Mouse (Mus musculus) left cerebral cortex, adult 2 months (tissue): ENCODE measurements around the gene Mospd3. TPM values are rescaled to one million over a fixed set of nuclear protein-coding genes. Genes with fewer than 3 reads are reported as not detected.
A peak's percentile ranks its signal among the peaks of the same experiment; 100 is the strongest.
"Not testable (repeated sequence)": the region's sequence is repeated elsewhere in the genome, so short reads cannot be mapped to it uniquely, and the experiment has no call there.

Experiments
- DNase-seq, 2 experiments: peaks; one replicate each; pipeline ENCODE4 v3.0.0; 2021 to 2022; ENCODE audit warnings: low spot score in 2 of 2, mixed read lengths in 1 of 2; ENCODE audit errors: extremely low spot score in 1 of 2
- H3K27ac ChIP-seq: fragments of 200-600 bp; 2 replicates; pipeline ENCODE4 v1.8.1; 2022
- H3K4me3 ChIP-seq: fragments of 200-600 bp; 2 replicates; pipeline ENCODE4 v1.8.1; 2022
- CTCF ChIP-seq: fragments of 200-600 bp; IDR thresholded peaks from 2 replicates; pipeline ENCODE4 v1.8.1; 2022; ENCODE audit warnings: antibody characterized with exemption, mild to moderate bottlenecking, moderate library complexity
- intact Hi-C: fragments of 180-260 bp; cut with DNase I; formaldehyde crosslinking; loops from one replicate; pipeline ENCODE4 v1.15.1; 2025
- total RNA-seq, 2 experiments: library from RNA; stranded (reverse); gene quantifications; 2 replicates each; pipeline ENCODE4 v1.2.3; 2021

The Mospd3 gene
- total RNA-seq, 2 experiments from 2014 or later: 19.9 to 25.1 TPM

GRCm38 (mm10) chr5:137633397-137634084 is 32.7 kb upstream of the Mospd3 start:
- intact Hi-C loops: no loop called here
- no peak overlapping the region for H3K4me3 ChIP-seq
- DNase-seq: no peak
- TF ChIP-seq CTCF: no peak
- no peak overlapping the region for H3K27ac ChIP-seq

GRCm38 (mm10) chr5:137631591-137631990 is 30.7 kb upstream of the Mospd3 start:
- no peak for DNase-seq
- peak overlapping the region; percentile 72 for H3K27ac ChIP-seq
- intact Hi-C loops: no loop called here
- no peak for TF ChIP-seq CTCF
- H3K4me3 ChIP-seq: no peak overlapping the region

GRCm38 (mm10) chr5:137631171-137631570 is 30.3 kb upstream of the Mospd3 start:
- H3K27ac ChIP-seq: peak overlapping the region; percentile 72
- intact Hi-C loops: no loop called here
- TF ChIP-seq CTCF: no peak
- DNase-seq: peak in 1 of 2 experiments; percentile 45
- peak overlapping the region; percentile 21 for H3K4me3 ChIP-seq

- H3K4me3 ChIP-seq: peak overlapping the region; percentile 100
- intact Hi-C loops: no loop called here
- no peak for DNase-seq
- H3K27ac ChIP-seq: peak overlapping the region; percentile 72
- no peak for TF ChIP-seq CTCF
These were observed 29.7 kb upstream of the Mospd3 start for GRCm38 (mm10) chr5:137630602-137631001.

GRCm38 (mm10) chr5:137629906-137630545 is 29.2 kb upstream of the Mospd3 start:
- Histone ChIP-seq H3K27ac (peak overlapping the region; percentile 64), H3K4me3 (peak overlapping the region; percentile 100)
- TF ChIP-seq CTCF: no peak
- no peak for DNase-seq
- intact Hi-C loops: loop anchor here (2.0 kb wide), 1 partner anchor 53 kb away; no protein-coding TSS in a partner anchor

- TF ChIP-seq CTCF: no peak
These were observed 28.5 kb upstream of the Mospd3 start for GRCm38 (mm10) chr5:137629306-137629721.

GRCm38 (mm10) chr5:137628498-137629305 is 27.8 kb upstream of the Mospd3 start, which contains the start of the genes Fbxo24, Lrch4 and Gm20605:
Fbxo24 (minus strand) TSS chr5:137629002.
Lrch4 (plus strand) TSS chr5:137629121.
Gm20605 (plus strand) TSS chr5:137629175.
- Histone ChIP-seq H3K4me3 (peak within 1 kb of the TSS; percentile 100), H3K27ac (peak within 1 kb of the TSS; percentile 96)
- no peak; the same call in 1 of the 2 replicates for TF ChIP-seq CTCF
- intact Hi-C loops: loop anchor here (1.0 to 2.0 kb wide), 2 partner anchors 27 to 54 kb away; partner anchors contain the start of gene Mospd3
- DNase-seq: peak; percentile 97 to 99

More at GRCm38 (mm10) chr5:137629306-137629721, 28.5 kb upstream of the Mospd3 start:
- intact Hi-C loops: loop anchor here (2.0 kb wide), 1 partner anchor 53 kb away; no protein-coding TSS in a partner anchor
- no peak for DNase-seq
- H3K4me3 ChIP-seq: peak overlapping the region; percentile 100
- H3K27ac ChIP-seq: peak overlapping the region; percentile 93

GRCm38 (mm10) chr5:137627991-137628390 is 27.1 kb upstream of the Mospd3 start:
- peak overlapping the region; percentile 65 for H3K4me3 ChIP-seq
- peak; percentile 4 for TF ChIP-seq CTCF
- intact Hi-C loops: loop anchor here (1.0 to 2.0 kb wide), 2 partner anchors 27 to 55 kb away; partner anchors contain the start of gene Mospd3
- no peak for DNase-seq
- peak overlapping the region; percentile 96 for H3K27ac ChIP-seq

GRCm38 (mm10) chr5:137623937-137624530 is 23.2 kb upstream of the Mospd3 start:
- TF ChIP-seq CTCF: no peak
- H3K27ac ChIP-seq: no peak overlapping the region
- no peak for DNase-seq
- intact Hi-C loops: no loop called here
- H3K4me3 ChIP-seq: no peak overlapping the region

GRCm38 (mm10) chr5:137615347-137615746 is 14.5 kb upstream of the Mospd3 start:
- intact Hi-C loops: no loop called here
- Histone ChIP-seq H3K4me3 (no peak overlapping the region), H3K27ac (no peak overlapping the region)
- TF ChIP-seq CTCF: no peak
- no peak for DNase-seq

- intact Hi-C loops, H3K4me3 ChIP-seq, DNase-seq, H3K27ac ChIP-seq: not testable (repeated sequence)
- peak; percentile 40 for TF ChIP-seq CTCF
These were observed 14.1 kb upstream of the Mospd3 start for GRCm38 (mm10) chr5:137614921-137615320.
